8 mouse cellular contexts compared by ENCODE assay signal in genomic region chr16:41244711-41245110, GRCm38 (mm10).
DNase-seq lines count a peak whose midpoint lies in the region; ATAC-seq and TF ChIP-seq lines count a peak whose summit lies in the region.

No protein-coding gene starts in this region.

- TF ChIP-seq POLR2A in lung, adult 2 months (IDR thresholded peaks at IDR 0.05; ENCODE audit: borderline replicate concordance, extremely low read depth, low read depth, low read length): no peak

- no peaks in the 10 kb centered on the region for H3K9me3 ChIP-seq in lung, postnatal 0 days (ENCODE audit: low read length)
- no peaks in the 10 kb centered on the region for H3K9me3 ChIP-seq in forebrain, embryonic 16.5 days (ENCODE audit: control insufficient read depth, low read length)
- H3K9me3 ChIP-seq in midbrain, embryonic 11.5 days (ENCODE audit: control insufficient read depth, low read length): no peaks in the 10 kb centered on the region

- H3K9ac ChIP-seq in lung, postnatal 0 days (replicated peaks; ENCODE audit: low read depth): no peak overlapping the region
- no peak overlapping the region for H3K9ac ChIP-seq in forebrain, embryonic 16.5 days (replicated peaks; ENCODE audit: low read depth, low read length)
- no peak overlapping the region for H3K9ac ChIP-seq in midbrain, embryonic 11.5 days (ENCODE audit: low read length)

- H3K4me2 ChIP-seq in lung, postnatal 0 days (replicated peaks; ENCODE audit: low read depth, low read length): no peak overlapping the region
- H3K4me2 ChIP-seq in forebrain, embryonic 16.5 days (ENCODE audit: low read length): no peak overlapping the region
- H3K4me2 ChIP-seq in midbrain, embryonic 11.5 days: no peak overlapping the region

- no peaks in the 10 kb centered on the region for H3K4me1 ChIP-seq in lung, postnatal 0 days (ENCODE audit: insufficient read depth, low read depth, low read length)
- H3K4me1 ChIP-seq in lung, adult 2 months (ENCODE audit: control insufficient read depth, insufficient read depth, low read length): no peaks in the 10 kb centered on the region
- no peaks in the 10 kb centered on the region; the same call in 1 of the 2 replicates for H3K4me1 ChIP-seq in forebrain, embryonic 16.5 days (replicated peaks; ENCODE audit: control insufficient read depth, insufficient read depth, low read length)
- H3K4me1 ChIP-seq in midbrain, embryonic 11.5 days (ENCODE audit: control insufficient read depth, insufficient read depth, low read length): no peaks in the 10 kb centered on the region

- H3K4me3 ChIP-seq in lung, postnatal 0 days (ENCODE audit: low read depth, low read length): no peak overlapping the region
- H3K4me3 ChIP-seq in lung, adult 2 months (replicated peaks; ENCODE audit: extremely low read depth, low read depth, low read length): no peak overlapping the region
- H3K4me3 ChIP-seq in forebrain, embryonic 16.5 days (replicated peaks; ENCODE audit: low read length): no peak overlapping the region
- no peak overlapping the region for H3K4me3 ChIP-seq in midbrain, embryonic 11.5 days (ENCODE audit: low read depth, low read length)

- H3K36me3 ChIP-seq in lung, postnatal 0 days (ENCODE audit: insufficient read depth, low read length): no peaks in the 10 kb centered on the region
- no peaks in the 10 kb centered on the region for H3K36me3 ChIP-seq in forebrain, embryonic 16.5 days (ENCODE audit: control insufficient read depth, insufficient read depth)
- no peaks in the 10 kb centered on the region for H3K36me3 ChIP-seq in midbrain, embryonic 11.5 days (ENCODE audit: control insufficient read depth, insufficient read depth, low read length)

- WGBS in lung, postnatal 0 days: 15% methylated on average over 2 of the region's 2 CpGs
- 9% methylated on average over 2 of the region's 2 CpGs for WGBS in lung, adult 2 months
- WGBS in forebrain, embryonic 16.5 days: 15% methylated on average over 2 of the region's 2 CpGs
- WGBS in midbrain, embryonic 11.5 days: 12% methylated on average over 2 of the region's 2 CpGs

- DNase-seq in lung, postnatal 0 days (ENCODE audit: low spot score): peak; percentile 11
- DNase-seq in lung, adult 2 months: no peak
- peak; percentile 83 for DNase-seq in layer of hippocampus, adult 9-10 months (ENCODE audit: low spot score)
- DNase-seq in midbrain, embryonic 11.5 days (ENCODE audit: low spot score, missing footprints): peak; percentile 98
- DNase-seq in thymus, postnatal 25 days: no peak
- DNase-seq in yolk sac, embryonic 10.5 days (ENCODE audit: low spot score): no peak

- no peak for ATAC-seq in lung, postnatal 0 days
- peak; percentile 76 for ATAC-seq in cerebellum, adult (ENCODE audit: insufficient number of reproducible peaks, low FRiP score, low TSS enrichment)
- ATAC-seq in forebrain, embryonic 16.5 days: peak; percentile 76
- peak; percentile 78 for ATAC-seq in midbrain, embryonic 11.5 days (ENCODE audit: low FRiP score)

- no peak for TF ChIP-seq EP300 in lung, postnatal 0 days (IDR thresholded peaks at IDR 0.05)

- no peak overlapping the region for H3K27ac ChIP-seq in lung, postnatal 0 days (ENCODE audit: low read length)
- no peak overlapping the region for H3K27ac ChIP-seq in forebrain, embryonic 16.5 days (ENCODE audit: low read length)
- no peak overlapping the region for H3K27ac ChIP-seq in midbrain, embryonic 11.5 days (ENCODE audit: low read depth, low read length)

- H3K27me3 ChIP-seq in lung, postnatal 0 days (replicated peaks; ENCODE audit: insufficient read depth, low read length): no peaks in the 10 kb centered on the region
- no peaks in the 10 kb centered on the region for H3K27me3 ChIP-seq in forebrain, embryonic 16.5 days (replicated peaks; ENCODE audit: control insufficient read depth, insufficient read depth, low read length)
- H3K27me3 ChIP-seq in midbrain, embryonic 11.5 days (ENCODE audit: control insufficient read depth, insufficient read depth, low read length): no peaks in the 10 kb centered on the region

- TF ChIP-seq CTCF in lung, postnatal 0 days (IDR thresholded peaks at IDR 0.05): peak; percentile 67
- no peak for TF ChIP-seq CTCF in lung, adult 2 months (IDR thresholded peaks at IDR 0.05; ENCODE audit: insufficient read depth, low read length)

Comparison
In these comparisons a context has a peak if more than half of its experiments do, and no peak if none do; other contexts are left out.
1. DNase-seq: peak in lung, postnatal 0 days (single experiment), layer of hippocampus, adult 9-10 months (single experiment) and midbrain, embryonic 11.5 days (single experiment); none in lung, adult 2 months (single experiment), thymus, postnatal 25 days (single experiment) and yolk sac, embryonic 10.5 days (single experiment).